Mouse (Mus musculus): ENCODE measurements at regions not wholly inside any gene's neighbourhood (a gene's known extent, or its start where the extent isn't known, plus 50 kb on each side); places are given as distances from the start of the nearest gene placed in this dataset.

DNA sequence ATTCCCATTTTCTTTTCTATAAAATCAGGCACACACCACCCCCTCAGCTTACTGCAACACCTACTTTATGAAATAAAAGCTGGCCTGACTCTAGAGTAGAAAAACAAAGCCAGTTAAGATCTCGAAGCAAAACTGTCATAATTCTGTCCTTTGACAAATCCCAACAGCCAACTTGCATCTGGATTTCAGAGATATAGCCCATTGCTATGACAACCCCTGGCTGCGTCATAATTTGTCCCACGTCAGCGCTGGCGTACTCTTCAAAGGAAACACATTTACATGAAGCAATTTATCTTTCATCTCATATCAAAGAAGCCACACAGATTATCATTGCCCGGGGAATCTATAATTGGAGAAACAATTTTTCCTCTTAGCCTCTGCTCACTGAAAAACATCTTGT lies 126.4 kb downstream of the Gm9817 start:
- 79% methylated on average over 6 of the region's 6 CpGs for WGBS
- Histone ChIP-seq H3K27me3 (ENCODE audit: control insufficient read depth, insufficient read depth, low read length) (peaks cover 15% of the 10 kb centered on the region; the same call in 1 of the 2 replicates), H3K4me3 (ENCODE audit: insufficient read depth, low read depth, low read length) (no peak overlapping the region), H3K36me3 (ENCODE audit: control insufficient read depth, insufficient read depth, low read length) (no peaks in the 10 kb centered on the region), H3K4me1 (ENCODE audit: control insufficient read depth, insufficient read depth, low read length) (no peaks in the 10 kb centered on the region), H3K79me2 (ENCODE audit: control insufficient read depth, insufficient read depth, low read length) (no peaks in the 10 kb centered on the region), H3K27ac (replicated peaks; ENCODE audit: insufficient read depth, low read depth, low read length) (no peak overlapping the region), H3K9ac (ENCODE audit: low read depth, low read length) (no peak overlapping the region)
- TF ChIP-seq CTCF (IDR thresholded peaks at IDR 0.05; ENCODE audit: low read depth, low read length) = no peak
- no peak for TF ChIP-seq POLR2A (IDR thresholded peaks at IDR 0.05; ENCODE audit: extremely low read depth, insufficient read depth, low read length)
- DNase-seq (ENCODE audit: extremely low read depth, low read depth, low spot score) = no peak

DNA sequence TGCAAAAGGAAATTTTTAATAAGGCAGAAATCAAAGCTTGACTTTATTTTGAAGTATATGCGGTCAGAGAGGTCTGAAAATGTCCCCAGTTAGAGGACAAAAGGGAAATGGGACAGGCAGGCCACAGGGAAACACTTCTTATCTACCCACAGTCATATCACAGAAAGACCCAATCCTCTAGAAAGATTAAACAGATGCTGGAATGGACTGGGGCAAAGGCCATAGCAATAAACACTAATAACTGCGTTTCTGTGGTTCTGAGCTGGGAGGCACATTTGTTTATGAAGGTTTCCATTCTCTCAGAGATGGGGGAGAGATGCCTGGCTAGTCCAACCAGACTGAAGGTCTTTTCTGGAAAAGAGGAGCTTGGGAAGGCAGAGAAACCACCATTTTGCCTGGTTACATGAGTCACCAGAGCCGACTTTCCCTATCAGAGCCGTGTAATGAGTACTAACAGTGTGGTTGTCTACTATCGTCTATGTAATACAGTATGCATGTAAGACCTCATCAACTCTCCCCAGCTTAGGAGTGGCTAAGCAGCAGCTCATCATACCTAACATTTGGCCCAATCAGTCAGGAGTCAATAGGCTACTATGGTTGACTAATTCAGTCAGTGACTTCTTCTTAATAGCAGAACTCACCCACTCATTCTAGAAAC lies 130.2 kb downstream of the Gm9817 start:
- Histone ChIP-seq H3K4me1 (ENCODE audit: control insufficient read depth, insufficient read depth, low read length) (no peaks in the 10 kb centered on the region), H3K9ac (ENCODE audit: low read depth, low read length) (no peak overlapping the region), H3K36me3 (ENCODE audit: control insufficient read depth, insufficient read depth, low read length) (no peaks in the 10 kb centered on the region), H3K79me2 (ENCODE audit: control insufficient read depth, insufficient read depth, low read length) (no peaks in the 10 kb centered on the region), H3K27ac (replicated peaks; ENCODE audit: insufficient read depth, low read depth, low read length) (no peak overlapping the region), H3K4me3 (ENCODE audit: insufficient read depth, low read depth, low read length) (no peak overlapping the region), H3K27me3 (ENCODE audit: control insufficient read depth, insufficient read depth, low read length) (peaks cover 6% of the 10 kb centered on the region; the same call in 1 of the 2 replicates)
- 71% methylated on average over 5 of the region's 5 CpGs for WGBS
- TF ChIP-seq POLR2A (IDR thresholded peaks at IDR 0.05; ENCODE audit: extremely low read depth, insufficient read depth, low read length) = no peak
- no peak for TF ChIP-seq CTCF (IDR thresholded peaks at IDR 0.05; ENCODE audit: low read depth, low read length)
- DNase-seq (ENCODE audit: extremely low read depth, low read depth, low spot score) = no peak

DNA sequence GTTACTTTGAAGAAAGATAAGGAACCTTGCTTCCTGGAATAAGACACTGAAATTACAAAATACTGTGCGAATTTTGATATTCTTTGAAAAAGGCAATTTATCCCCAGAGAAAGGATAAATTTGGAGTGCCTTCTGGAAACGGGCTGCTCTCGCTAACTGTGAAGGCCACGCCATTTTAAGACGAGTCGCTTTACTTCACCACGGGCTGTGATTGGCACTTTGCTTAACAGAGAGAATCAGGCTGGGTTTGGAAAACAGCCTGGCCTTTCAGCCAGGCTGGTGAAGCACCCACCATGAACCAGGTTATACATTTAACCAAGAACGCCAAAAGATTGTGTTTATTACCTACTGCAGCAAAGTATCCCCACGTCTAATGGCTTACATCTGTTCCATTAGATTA lies 132.7 kb downstream of the Gm9817 start:
- peaks cover 10% of the 10 kb centered on the region; the same call in 1 of the 2 replicates for H3K27me3 ChIP-seq (ENCODE audit: control insufficient read depth, insufficient read depth, low read length)
- no peak for TF ChIP-seq POLR2A (IDR thresholded peaks at IDR 0.05; ENCODE audit: extremely low read depth, insufficient read depth, low read length)
- H3K27ac ChIP-seq (replicated peaks; ENCODE audit: insufficient read depth, low read depth, low read length) = no peak overlapping the region
- no peak overlapping the region for H3K9ac ChIP-seq (ENCODE audit: low read depth, low read length)
- WGBS = 88% methylated on average over 9 of the region's 9 CpGs
- H3K36me3 ChIP-seq (ENCODE audit: control insufficient read depth, insufficient read depth, low read length) = no peaks in the 10 kb centered on the region
- no peak overlapping the region for H3K4me3 ChIP-seq (ENCODE audit: insufficient read depth, low read depth, low read length)
- H3K4me1 ChIP-seq (ENCODE audit: control insufficient read depth, insufficient read depth, low read length) = no peaks in the 10 kb centered on the region
- DNase-seq (ENCODE audit: extremely low read depth, low read depth, low spot score) = no peak
- no peaks in the 10 kb centered on the region for H3K79me2 ChIP-seq (ENCODE audit: control insufficient read depth, insufficient read depth, low read length)

GRCm38 (mm10) chr13:45213116-45213834 lies 134.8 kb downstream of the Gm9817 start:
- Histone ChIP-seq H3K4me3 (ENCODE audit: insufficient read depth, low read depth, low read length) (no peak overlapping the region), H3K36me3 (ENCODE audit: control insufficient read depth, insufficient read depth, low read length) (no peaks in the 10 kb centered on the region), H3K9ac (ENCODE audit: low read depth, low read length) (no peak overlapping the region), H3K79me2 (ENCODE audit: control insufficient read depth, insufficient read depth, low read length) (no peaks in the 10 kb centered on the region), H3K27me3 (ENCODE audit: control insufficient read depth, insufficient read depth, low read length) (peaks cover 8% of the 10 kb centered on the region; the same call in 1 of the 2 replicates), H3K27ac (replicated peaks; ENCODE audit: insufficient read depth, low read depth, low read length) (no peak overlapping the region), H3K4me1 (ENCODE audit: control insufficient read depth, insufficient read depth, low read length) (no peaks in the 10 kb centered on the region)
- TF ChIP-seq POLR2A (IDR thresholded peaks at IDR 0.05; ENCODE audit: extremely low read depth, insufficient read depth, low read length) = no peak
- no peak for TF ChIP-seq CTCF (IDR thresholded peaks at IDR 0.05; ENCODE audit: low read depth, low read length)
- 49% methylated on average over 5 of the region's 5 CpGs for WGBS
- no peak for DNase-seq (ENCODE audit: extremely low read depth, low read depth, low spot score)

DNA sequence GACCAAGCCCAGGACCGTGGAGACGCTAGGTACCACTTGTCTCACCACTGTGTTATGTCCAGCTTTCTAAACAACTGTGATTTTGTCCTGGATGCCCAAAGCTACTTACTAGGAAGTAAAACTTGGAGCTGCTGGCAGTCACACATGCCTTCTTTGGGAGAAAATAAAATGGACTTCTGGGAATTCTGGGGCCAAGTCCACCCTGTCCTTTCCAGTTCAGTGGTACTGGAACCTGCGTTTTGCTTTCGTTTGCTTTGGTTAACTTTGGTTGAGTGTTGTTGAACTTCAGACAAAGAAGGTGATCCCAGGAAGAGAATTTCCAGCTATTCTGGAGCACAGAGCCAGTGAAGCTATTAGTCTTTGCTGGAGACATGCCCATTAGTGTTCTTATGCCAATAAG lies 139.8 kb downstream of the Gm9817 start:
- no peak for TF ChIP-seq CTCF (IDR thresholded peaks at IDR 0.05; ENCODE audit: low read depth, low read length)
- TF ChIP-seq POLR2A (IDR thresholded peaks at IDR 0.05; ENCODE audit: extremely low read depth, insufficient read depth, low read length) = no peak
- DNase-seq (ENCODE audit: extremely low read depth, low read depth, low spot score) = no peak
- H3K9ac ChIP-seq (ENCODE audit: low read depth, low read length) = no peak overlapping the region
- no peaks in the 10 kb centered on the region for H3K79me2 ChIP-seq (ENCODE audit: control insufficient read depth, insufficient read depth, low read length)
- 84% methylated on average over 4 of the region's 4 CpGs for WGBS
- H3K27ac ChIP-seq (replicated peaks; ENCODE audit: insufficient read depth, low read depth, low read length) = no peak overlapping the region
- no peaks in the 10 kb centered on the region for H3K36me3 ChIP-seq (ENCODE audit: control insufficient read depth, insufficient read depth, low read length)
- peaks cover 7% of the 10 kb centered on the region; the same call in 1 of the 2 replicates for H3K27me3 ChIP-seq (ENCODE audit: control insufficient read depth, insufficient read depth, low read length)
- H3K4me3 ChIP-seq (ENCODE audit: insufficient read depth, low read depth, low read length) = no peak overlapping the region
- H3K4me1 ChIP-seq (ENCODE audit: control insufficient read depth, insufficient read depth, low read length) = no peaks in the 10 kb centered on the region

DNA sequence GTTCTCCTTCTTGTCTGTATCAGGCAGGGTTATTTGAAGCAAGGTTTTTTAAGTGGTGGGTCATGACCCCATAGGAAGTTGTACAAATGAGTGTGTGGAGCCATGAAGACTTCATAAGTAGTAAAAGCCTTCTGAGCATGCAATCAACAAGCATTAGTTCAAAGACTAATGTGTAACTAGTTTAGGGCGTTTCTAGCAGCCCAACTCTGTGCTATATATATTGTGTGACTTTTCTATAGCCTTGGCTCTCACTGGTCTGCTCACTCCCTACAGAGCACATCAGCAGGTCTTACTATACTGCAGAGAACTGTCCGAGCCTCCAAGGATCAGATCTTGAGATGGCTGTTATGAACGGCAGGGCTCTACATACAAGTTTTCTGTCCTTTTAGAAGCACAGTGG lies 141.2 kb downstream of the Gm9817 start:
- Histone ChIP-seq H3K79me2 (ENCODE audit: control insufficient read depth, insufficient read depth, low read length) (no peaks in the 10 kb centered on the region), H3K4me1 (ENCODE audit: control insufficient read depth, insufficient read depth, low read length) (no peaks in the 10 kb centered on the region), H3K27me3 (ENCODE audit: control insufficient read depth, insufficient read depth, low read length) (peaks cover 8% of the 10 kb centered on the region; the same call in 1 of the 2 replicates), H3K9ac (ENCODE audit: low read depth, low read length) (no peak overlapping the region), H3K27ac (replicated peaks; ENCODE audit: insufficient read depth, low read depth, low read length) (no peak overlapping the region), H3K4me3 (ENCODE audit: insufficient read depth, low read depth, low read length) (no peak overlapping the region), H3K36me3 (ENCODE audit: control insufficient read depth, insufficient read depth, low read length) (no peaks in the 10 kb centered on the region)
- 74% methylated on average over 3 of the region's 3 CpGs for WGBS
- no peak for TF ChIP-seq POLR2A (IDR thresholded peaks at IDR 0.05; ENCODE audit: extremely low read depth, insufficient read depth, low read length)
- TF ChIP-seq CTCF (IDR thresholded peaks at IDR 0.05; ENCODE audit: low read depth, low read length) = no peak
- no peak for DNase-seq (ENCODE audit: extremely low read depth, low read depth, low spot score)

All from liver, adult 2 months (tissue).